Mouse (Mus musculus): Measurements from ENCODE around the gene Ntng1. TPM values are rescaled to one million over a fixed set of nuclear protein-coding genes. Genes with fewer than 3 reads are reported as not detected.
A peak's percentile ranks its signal among the peaks of the same experiment; 100 is the strongest.
"Not testable (repeated sequence)": the region's sequence is repeated elsewhere in the genome, so short reads cannot be mapped to it uniquely, and the experiment has no call there.

Gene Ntng1
- polyA plus RNA-seq, 1 experiment = 0.28 TPM

DNA sequence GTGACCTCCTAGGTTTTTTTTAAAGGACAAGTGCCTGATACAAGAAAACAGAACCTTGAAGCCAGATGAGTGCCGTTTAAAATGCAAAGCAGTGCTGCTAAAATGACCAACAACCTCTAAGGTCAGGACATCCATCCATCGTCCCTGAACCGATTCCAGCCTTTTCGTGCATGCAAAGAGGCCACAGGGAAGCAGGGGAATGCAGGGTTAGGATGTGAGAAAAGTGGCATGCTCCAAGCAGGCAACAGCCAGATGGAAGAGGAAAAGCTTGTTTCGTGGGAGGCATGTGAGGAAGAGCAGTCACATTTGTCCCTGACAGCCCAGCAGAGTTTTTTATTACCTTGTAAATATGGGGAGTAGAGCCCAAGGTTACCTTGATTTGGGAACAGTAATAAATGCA lies 360.6 kb downstream of the Ntng1 start:
- DNase-seq (ENCODE audit: low read depth) = no peak

DNA sequence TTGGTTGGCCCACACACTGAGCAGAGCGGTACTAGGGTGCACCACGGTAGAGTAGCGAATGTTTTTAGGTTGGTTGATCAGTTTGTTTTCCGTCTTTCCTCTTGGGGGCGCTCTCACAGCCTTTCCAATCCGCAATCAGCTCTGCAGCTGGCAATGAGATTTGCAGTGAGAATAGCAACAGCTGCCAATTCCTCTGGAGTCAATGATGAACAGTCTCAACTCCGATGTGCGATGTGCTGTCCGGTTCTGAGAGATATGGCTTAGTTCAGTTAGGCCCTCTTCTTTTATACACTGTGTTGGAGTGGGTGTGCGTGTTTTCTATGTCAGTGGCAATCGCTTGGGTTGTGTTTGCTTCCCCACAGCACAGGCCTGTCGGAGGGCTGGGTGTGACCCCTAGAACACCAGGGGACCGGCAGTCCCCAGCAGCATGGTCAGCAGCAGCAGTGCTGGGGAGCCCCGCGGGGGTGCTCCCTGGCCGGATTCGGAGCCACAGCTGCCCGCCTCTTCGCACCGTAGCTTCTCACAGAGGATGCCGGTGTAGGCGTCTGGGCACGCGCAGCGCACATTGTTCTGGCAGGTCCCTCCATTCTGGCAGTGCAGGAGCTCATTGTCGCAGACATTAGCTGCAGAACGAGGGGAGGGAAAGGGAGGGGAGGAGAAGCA lies 361.4 kb downstream of the Ntng1 start:
- peak; percentile 6 for DNase-seq (ENCODE audit: low read depth)

DNA sequence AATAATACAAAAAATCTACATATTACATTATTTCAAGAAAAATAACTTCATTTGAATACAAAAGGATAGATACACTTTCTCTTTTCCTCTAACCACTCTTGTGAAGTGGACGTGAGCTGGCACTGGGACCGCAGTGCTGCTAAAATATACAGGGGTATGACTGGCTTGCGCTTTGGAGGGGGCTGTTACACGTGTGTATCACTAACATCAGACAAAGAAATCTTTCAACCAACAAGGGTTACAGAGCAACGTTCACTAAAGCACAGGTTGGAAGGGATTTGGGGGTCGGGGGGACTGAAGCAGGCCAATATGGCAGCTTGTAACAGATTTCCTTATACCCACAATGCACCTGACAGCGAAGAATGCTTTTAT lies 361.9 kb downstream of the Ntng1 start:
- no peak for DNase-seq (ENCODE audit: low read depth)

DNA sequence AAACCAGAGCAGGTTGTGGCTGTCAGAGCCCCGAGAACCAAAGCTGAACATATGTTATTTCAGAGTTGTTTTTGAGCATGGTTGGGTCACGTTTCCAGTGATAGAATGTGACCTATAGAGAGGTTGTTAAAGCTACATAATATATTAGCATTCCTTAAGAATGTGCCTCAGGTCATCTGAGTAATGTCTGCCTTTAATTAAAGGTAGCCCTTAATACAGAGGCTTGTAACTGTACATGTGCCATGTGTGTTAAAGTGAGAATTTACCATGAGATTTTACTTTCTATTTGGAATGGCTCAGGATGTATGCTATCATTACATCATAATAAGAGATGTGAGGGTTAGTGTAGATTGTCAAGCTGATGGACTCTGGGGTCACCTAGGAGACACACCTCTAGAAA lies 368.6 kb downstream of the Ntng1 start:
- no peak for DNase-seq (ENCODE audit: low read depth)

DNA sequence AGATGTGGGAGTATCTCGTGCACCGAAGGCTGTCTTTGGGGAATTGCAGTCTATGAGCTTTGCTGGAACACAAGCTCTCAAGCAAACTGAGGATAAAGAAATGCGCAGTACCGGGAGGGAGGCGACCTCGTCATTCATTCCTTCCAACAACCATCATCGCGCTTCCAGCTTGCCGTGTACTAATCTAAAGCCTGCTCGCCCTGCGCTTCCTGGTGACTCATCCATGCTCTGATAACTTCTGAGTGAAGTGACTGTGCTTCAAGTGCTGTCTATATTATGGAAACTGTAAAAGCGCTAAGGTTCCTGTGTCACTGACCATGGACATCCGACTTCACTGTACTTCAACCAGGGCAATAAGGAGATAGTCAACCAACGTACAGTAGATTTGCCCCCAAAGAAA lies 371.7 kb downstream of the Ntng1 start:
- no peak for DNase-seq (ENCODE audit: low read depth)

DNA sequence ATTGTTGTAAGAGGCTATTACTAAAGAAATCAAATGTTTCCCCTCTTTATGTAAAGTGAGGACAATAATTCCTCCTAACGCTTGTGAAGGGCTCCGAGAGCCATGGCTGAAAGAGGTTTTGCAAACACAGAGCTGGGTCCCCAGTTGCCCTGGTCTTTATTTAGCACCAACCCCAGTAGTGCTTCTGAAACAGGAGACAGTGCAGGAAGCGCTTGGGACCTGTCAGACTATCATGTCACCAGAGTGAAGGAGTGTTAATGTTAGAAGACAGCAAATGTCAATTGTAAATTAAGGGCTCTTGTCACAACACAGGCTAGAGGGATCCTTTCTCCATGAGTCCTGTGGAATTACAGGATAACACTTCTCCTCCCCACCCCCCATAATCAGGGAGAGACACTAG lies 376.9 kb downstream of the Ntng1 start:
- no peak for DNase-seq (ENCODE audit: low read depth)

DNA sequence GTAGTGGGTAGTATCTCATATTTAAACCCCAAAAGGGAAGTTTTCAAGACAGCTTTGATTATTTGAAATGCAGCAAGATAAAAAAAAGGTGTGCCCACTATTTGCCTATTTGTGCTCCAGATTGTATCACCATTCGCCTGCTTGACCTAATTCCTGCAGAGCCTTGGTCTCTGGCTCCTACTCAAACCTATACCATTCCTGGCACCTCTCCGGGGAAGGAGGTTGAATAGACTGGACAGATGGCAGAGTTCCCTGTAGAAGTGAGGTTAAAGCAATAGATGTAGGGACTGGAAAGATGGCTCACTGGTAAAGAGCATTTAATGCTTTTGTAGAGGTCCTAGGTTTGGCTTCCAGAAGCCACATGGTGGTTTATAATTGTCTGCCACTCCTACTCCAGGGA lies 378.2 kb downstream of the Ntng1 start:
- no peak for DNase-seq (ENCODE audit: low read depth)

DNA sequence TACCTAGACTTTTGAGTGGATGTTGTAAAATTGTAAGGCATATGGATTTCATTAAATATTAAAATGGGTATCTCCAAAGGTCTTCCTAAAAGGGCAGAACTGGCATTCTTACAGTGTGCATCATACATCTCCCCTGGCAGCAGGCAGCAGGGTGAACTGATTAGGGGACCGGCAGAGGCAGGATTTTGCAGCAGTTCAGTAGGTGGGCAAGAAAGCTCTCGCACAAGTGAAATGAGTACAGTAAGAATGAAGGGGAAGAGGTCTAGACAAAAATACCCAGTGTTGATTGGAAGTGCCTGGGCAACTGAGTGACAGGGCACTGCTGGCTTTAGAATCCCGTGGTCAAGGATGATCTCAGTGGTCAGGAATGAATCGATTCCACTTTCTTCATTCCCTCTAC lies 378.7 kb downstream of the Ntng1 start:
- no peak for DNase-seq (ENCODE audit: low read depth)

DNA sequence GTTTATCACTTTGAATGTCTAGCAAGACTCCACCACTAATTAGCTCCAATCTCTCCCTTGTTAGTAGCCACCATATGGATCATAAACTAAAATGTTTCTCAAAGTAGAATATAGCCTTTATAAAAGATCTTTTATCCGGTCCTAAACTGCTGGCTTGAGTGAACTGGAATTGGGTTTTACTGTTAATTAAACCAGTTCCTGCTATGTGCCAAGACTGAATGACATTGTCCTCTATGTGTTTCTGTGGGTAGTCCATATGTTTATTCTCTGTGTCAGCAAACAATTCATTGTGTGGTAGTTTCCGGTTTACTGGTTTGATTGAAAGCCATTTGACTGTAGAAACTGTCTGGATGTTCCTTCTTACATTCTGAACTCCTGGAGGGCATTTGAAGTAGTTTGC lies 387.4 kb downstream of the Ntng1 start:
- DNase-seq (ENCODE audit: low read depth) = no peak

DNA sequence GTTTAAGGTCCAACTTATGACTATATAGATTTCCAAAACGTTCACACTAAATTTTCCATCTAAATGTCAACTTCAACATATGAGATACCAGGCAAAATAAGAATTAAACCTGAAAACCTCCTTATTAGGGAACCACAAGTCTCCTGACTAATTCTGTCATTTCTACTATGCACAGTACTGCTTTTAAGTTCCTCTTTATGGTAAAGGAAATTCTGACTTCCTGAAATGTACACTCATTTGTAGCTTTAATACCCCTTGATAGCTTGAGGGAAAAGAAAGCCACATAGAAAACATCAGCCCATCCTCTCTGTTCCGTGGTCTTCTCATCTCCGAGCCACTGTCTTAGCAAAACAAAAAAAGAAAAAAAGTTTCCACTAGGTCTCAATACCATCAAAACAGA lies 396.2 kb downstream of the Ntng1 start:
- not testable (repeated sequence) for DNase-seq (ENCODE audit: low read depth)

DNA sequence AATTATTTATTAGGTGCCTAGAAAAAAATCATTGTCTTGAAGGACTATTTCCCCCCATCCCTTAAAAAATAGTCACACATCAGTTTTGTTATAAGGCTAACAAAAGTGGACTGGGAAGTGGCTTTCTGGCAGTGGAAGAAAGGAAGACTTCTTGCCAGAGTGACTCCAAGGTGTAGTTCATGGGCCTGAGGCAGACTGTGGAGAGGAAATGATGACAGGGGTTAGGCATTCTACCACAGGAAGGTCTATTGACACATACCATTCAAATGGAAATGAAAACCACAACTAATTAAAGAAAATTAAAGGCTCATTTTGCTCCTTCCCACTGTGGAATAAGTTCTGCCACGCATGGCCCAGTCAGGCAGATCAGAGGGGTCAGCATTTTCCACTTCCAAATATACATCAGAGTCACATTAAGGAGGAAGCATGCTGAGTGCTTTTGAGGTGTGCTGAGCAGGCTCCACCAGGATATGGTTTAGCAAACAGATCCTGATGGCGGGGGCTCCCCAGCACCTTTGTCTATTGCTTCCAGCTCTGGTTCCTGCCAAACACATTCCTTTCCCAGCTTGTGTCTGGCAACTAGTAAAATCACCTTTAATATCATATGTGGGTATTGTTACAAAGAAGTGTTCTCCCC lies 403.2 kb downstream of the Ntng1 start:
- no peak for DNase-seq (ENCODE audit: low read depth)

DNA sequence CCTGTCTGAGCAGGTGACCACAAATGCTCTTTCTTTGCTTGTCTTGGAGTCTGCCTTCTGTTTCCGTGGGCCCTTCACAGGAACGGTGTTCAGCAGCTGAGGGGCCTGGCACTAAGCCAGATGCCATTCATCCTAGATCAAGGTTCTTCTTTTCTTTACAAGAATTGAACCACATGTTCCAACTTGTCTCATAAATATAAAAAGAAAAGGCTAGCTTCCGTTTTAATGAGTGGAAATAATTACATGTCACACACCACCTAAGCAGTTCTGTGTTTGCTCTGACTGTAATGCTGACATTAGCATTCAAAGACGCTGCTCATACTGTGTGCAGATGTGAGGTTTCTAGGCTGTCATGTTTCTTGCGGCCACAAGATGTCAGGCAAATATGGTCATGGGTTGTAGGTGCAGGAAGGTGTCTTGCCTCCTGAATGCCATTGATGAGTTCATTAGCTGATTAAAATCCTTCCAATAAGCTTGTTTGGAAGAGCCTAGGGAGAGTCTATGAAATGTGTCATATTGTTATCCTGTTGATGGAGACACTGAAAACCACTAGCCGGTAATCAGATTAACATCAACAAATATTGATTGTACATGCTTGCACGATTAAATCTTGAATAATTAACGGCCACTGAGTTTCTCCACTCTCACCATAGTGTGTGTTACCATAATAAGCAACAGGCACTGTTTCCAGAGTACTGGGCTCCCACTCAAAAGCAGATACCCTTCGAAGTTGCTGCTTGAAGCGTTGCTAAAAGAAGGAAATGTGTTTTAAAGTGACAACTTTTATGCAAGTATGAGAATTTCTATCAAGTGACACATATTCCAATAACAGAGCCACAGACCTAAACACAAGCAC lies 411.3 kb downstream of the Ntng1 start:
- DNase-seq (ENCODE audit: low read depth) = no peak

DNA sequence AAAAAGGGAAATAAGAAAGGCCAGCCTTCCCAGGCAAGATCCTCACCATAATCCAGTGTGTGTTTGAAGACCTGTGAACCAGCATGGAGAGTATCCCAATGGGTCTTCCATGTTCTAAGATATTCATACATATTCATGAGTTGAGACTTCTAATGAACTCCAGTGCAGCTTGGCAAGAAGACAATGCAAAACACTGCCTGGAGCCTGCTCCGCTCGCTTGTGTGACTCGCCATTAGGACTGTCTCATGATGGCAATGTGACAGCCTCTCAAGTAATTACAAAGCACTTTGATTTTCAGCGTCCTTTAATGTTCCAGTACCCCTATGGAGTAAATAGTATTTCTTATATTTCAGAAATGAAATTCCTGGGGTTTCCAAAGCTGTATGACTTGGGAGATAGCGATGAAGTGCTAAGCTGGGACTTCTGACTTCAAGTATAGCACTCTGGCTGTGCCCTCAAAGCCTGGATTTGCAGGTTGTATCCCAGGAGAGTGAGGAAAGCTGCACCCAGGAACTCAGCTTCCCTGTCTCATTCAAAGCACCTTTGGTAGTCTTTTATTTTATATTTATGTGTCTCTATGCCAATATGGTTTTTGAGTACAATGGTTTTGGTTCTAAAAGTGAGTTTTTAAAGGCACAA lies 412.1 kb downstream of the Ntng1 start:
- no peak for DNase-seq (ENCODE audit: low read depth)

Other genes with a start within 250 kb of the Ntng1 start
- 8.2 and 8.4 TPM in 2 replicates for gene Prmt6, start 107.0 kb upstream of the Ntng1 start, polyA plus RNA-seq (2012; rRNA removed)